Mouse (Mus musculus): Measurements from ENCODE around the gene Prkaa1. TPM values are rescaled to one million over a fixed set of nuclear protein-coding genes. Genes with fewer than 3 reads are reported as not detected.

The Prkaa1 gene
- polyA plus RNA-seq, 1 experiment from 2014 or later = 13.3 TPM

DNA sequence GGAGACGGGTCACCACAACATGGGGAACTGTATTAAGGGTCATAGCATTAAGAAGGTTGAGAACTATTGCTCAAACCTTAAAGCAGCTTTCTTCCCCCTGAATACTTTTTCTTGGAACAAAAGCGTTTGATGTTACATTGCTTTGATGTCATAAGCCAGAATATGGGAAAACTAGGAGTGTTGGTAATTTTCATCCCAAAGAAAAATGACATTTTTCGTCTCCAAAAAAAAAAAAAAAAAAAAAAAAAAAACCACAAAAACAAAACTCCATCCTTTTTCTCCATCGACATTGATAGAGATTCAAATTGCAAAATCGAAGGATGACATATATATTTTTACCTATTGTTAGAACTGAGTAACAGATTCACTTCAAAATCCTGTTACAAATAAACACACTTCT is 947 bp upstream of the Prkaa1 start:
- Histone ChIP-seq H3K4me1 (ENCODE audit: insufficient read depth, low read depth, low read length) (no peaks in the 10 kb centered on the region; the same call in 1 of the 2 replicates), H3K36me3 (ENCODE audit: insufficient read depth, low read length) (no peaks in the 10 kb centered on the region), H3K9ac (replicated peaks; ENCODE audit: low read depth) (no peak overlapping the region), H3K27ac (ENCODE audit: low read length) (no peak overlapping the region), H3K4me2 (replicated peaks; ENCODE audit: low read depth, low read length) (peak overlapping the region; percentile 81; the same call in 1 of the 2 replicates), H3K4me3 (ENCODE audit: low read depth, low read length) (peak overlapping the region; percentile 97; the same call in 1 of the 2 replicates), H3K27me3 (replicated peaks; ENCODE audit: insufficient read depth, low read length) (no peaks in the 10 kb centered on the region), H3K9me3 (ENCODE audit: low read length) (no peaks in the 10 kb centered on the region)
- DNase-seq (ENCODE audit: low spot score) (no peak), ATAC-seq (no peak)
- TF ChIP-seq CTCF (IDR thresholded peaks at IDR 0.05) (no peak), EP300 (IDR thresholded peaks at IDR 0.05) (no peak)
- WGBS = 54% methylated on average over 5 of the region's 5 CpGs

GRCm38 (mm10) chr15:5144021-5144778 is 539 bp downstream of the Prkaa1 start:
- Histone ChIP-seq H3K36me3 (ENCODE audit: insufficient read depth, low read length) (no peaks in the 10 kb centered on the region), H3K27me3 (replicated peaks; ENCODE audit: insufficient read depth, low read length) (no peaks in the 10 kb centered on the region), H3K4me2 (replicated peaks; ENCODE audit: low read depth, low read length) (peak overlapping the region; percentile 81), H3K9ac (replicated peaks; ENCODE audit: low read depth) (peak overlapping the region; percentile 75), H3K4me1 (ENCODE audit: insufficient read depth, low read depth, low read length) (no peaks in the 10 kb centered on the region; the same call in 1 of the 2 replicates), H3K9me3 (ENCODE audit: low read length) (no peaks in the 10 kb centered on the region), H3K27ac (ENCODE audit: low read length) (peak overlapping the region; percentile 78), H3K4me3 (ENCODE audit: low read depth, low read length) (peak overlapping the region; percentile 97)
- 2% methylated on average over 43 of the region's 61 CpGs for WGBS
- DNase-seq (ENCODE audit: low spot score) = peak; percentile 50
- TF ChIP-seq EP300 (IDR thresholded peaks at IDR 0.05) (no peak), CTCF (IDR thresholded peaks at IDR 0.05) (peak; percentile 48)
- peak; percentile 79 for ATAC-seq

- no peak for TF ChIP-seq EP300 (IDR thresholded peaks at IDR 0.05)
- no peak for TF ChIP-seq CTCF (IDR thresholded peaks at IDR 0.05)
- no peaks in the 10 kb centered on the region for H3K9me3 ChIP-seq (ENCODE audit: low read length)
- ATAC-seq (no peak), DNase-seq (ENCODE audit: low spot score) (no peak)
- H3K27ac ChIP-seq (ENCODE audit: low read length) = no peak overlapping the region
- 38% methylated on average over 9 of the region's 9 CpGs for WGBS
- H3K9ac ChIP-seq (replicated peaks; ENCODE audit: low read depth) = no peak overlapping the region
- H3K4me1 ChIP-seq (ENCODE audit: insufficient read depth, low read depth, low read length) = no peaks in the 10 kb centered on the region; the same call in 1 of the 2 replicates
- H3K4me3 ChIP-seq (ENCODE audit: low read depth, low read length) = no peak overlapping the region
- 0 out of 2 replicates have a peak overlapping the region, but pooled peaks have one; percentile 81 for H3K4me2 ChIP-seq (replicated peaks; ENCODE audit: low read depth, low read length)
- no peaks in the 10 kb centered on the region for H3K27me3 ChIP-seq (replicated peaks; ENCODE audit: insufficient read depth, low read length)
- no peaks in the 10 kb centered on the region for H3K36me3 ChIP-seq (ENCODE audit: insufficient read depth, low read length)
Measured at GRCm38 (mm10) chr15:5145196-5145945, 1.7 kb downstream of the Prkaa1 start.

- TF ChIP-seq CTCF (IDR thresholded peaks at IDR 0.05) (no peak), EP300 (IDR thresholded peaks at IDR 0.05) (no peak)
- Histone ChIP-seq H3K36me3 (ENCODE audit: insufficient read depth, low read length) (no peaks in the 10 kb centered on the region), H3K9me3 (ENCODE audit: low read length) (no peaks in the 10 kb centered on the region), H3K9ac (replicated peaks; ENCODE audit: low read depth) (no peak overlapping the region), H3K27me3 (replicated peaks; ENCODE audit: insufficient read depth, low read length) (no peaks in the 10 kb centered on the region), H3K27ac (ENCODE audit: low read length) (no peak overlapping the region), H3K4me2 (replicated peaks; ENCODE audit: low read depth, low read length) (no peak overlapping the region), H3K4me1 (ENCODE audit: insufficient read depth, low read depth, low read length) (no peaks in the 10 kb centered on the region; the same call in 1 of the 2 replicates), H3K4me3 (ENCODE audit: low read depth, low read length) (no peak overlapping the region)
- ATAC-seq (no peak), DNase-seq (ENCODE audit: low spot score) (no peak)
- 87% methylated on average over 4 of the region's 4 CpGs for WGBS
Measured at GRCm38 (mm10) chr15:5149187-5149586, 5.5 kb downstream of the Prkaa1 start.

DNA sequence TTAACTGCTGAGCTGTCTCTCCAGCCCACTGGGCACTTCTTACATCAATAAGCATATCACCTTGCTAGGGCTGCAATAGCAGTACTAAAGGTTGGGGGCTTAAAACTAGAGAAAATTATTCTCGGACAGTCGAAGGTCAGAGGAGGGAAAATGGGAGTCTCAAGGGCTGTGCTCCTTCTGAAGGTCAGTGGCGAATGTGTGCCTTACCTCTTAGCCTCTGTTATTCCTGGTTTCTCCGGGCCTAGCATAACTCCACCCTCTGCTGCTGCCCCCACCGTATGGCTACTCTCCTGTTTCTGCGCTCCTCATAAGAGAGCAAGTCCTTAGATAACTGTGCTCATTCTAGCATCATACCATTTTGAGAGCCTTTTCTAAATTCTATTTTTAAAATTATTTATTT is 8.5 kb downstream of the Prkaa1 start:
- no peak overlapping the region for H3K4me2 ChIP-seq (replicated peaks; ENCODE audit: low read depth, low read length)
- H3K27me3 ChIP-seq (replicated peaks; ENCODE audit: insufficient read depth, low read length) = no peaks in the 10 kb centered on the region
- ATAC-seq = no peak
- H3K9me3 ChIP-seq (ENCODE audit: low read length) = no peaks in the 10 kb centered on the region
- no peak overlapping the region for H3K4me3 ChIP-seq (ENCODE audit: low read depth, low read length)
- H3K36me3 ChIP-seq (ENCODE audit: insufficient read depth, low read length) = no peaks in the 10 kb centered on the region
- TF ChIP-seq EP300 (IDR thresholded peaks at IDR 0.05) = no peak
- TF ChIP-seq CTCF (IDR thresholded peaks at IDR 0.05) = no peak
- H3K9ac ChIP-seq (replicated peaks; ENCODE audit: low read depth) = no peak overlapping the region
- peaks cover 6% of the 10 kb centered on the region; the same call in 1 of the 2 replicates for H3K4me1 ChIP-seq (ENCODE audit: insufficient read depth, low read depth, low read length)
- 89% methylated on average over 6 of the region's 6 CpGs for whole genome bisulfite sequencing
- DNase-seq (ENCODE audit: low spot score) = no peak
- H3K27ac ChIP-seq (ENCODE audit: low read length) = no peak overlapping the region

DNA sequence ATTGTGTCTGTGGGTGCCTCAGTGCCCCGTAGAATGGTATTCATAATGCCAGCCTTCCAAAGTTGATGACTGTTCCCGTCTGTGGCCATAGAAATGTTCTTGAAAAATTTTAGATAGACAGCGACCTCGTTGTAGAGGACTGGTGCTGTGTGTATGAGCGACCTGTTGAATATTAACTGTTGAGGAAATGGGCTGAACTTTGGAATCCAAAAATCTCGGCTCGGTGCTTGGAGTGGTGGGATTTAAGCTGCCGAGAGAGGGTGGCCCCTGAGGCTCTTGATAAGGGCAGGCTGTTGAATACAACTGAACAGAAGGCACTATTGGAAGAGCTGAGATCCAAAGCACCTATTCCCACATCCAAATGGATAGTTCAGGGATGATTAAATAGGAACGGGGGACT is 11.0 kb downstream of the Prkaa1 start:
- Histone ChIP-seq H3K4me2 (replicated peaks; ENCODE audit: low read depth, low read length) (no peak overlapping the region), H3K27me3 (replicated peaks; ENCODE audit: insufficient read depth, low read length) (no peaks in the 10 kb centered on the region), H3K36me3 (ENCODE audit: insufficient read depth, low read length) (no peaks in the 10 kb centered on the region), H3K4me3 (ENCODE audit: low read depth, low read length) (no peak overlapping the region), H3K9me3 (ENCODE audit: low read length) (no peaks in the 10 kb centered on the region), H3K4me1 (ENCODE audit: insufficient read depth, low read depth, low read length) (peaks cover 6% of the 10 kb centered on the region; the same call in 1 of the 2 replicates), H3K27ac (ENCODE audit: low read length) (0 out of 2 replicates have a peak overlapping the region, but pooled peaks have one; percentile 14), H3K9ac (replicated peaks; ENCODE audit: low read depth) (no peak overlapping the region)
- DNase-seq (ENCODE audit: low spot score) = no peak
- no peak for ATAC-seq
- WGBS = 43% methylated on average over 9 of the region's 9 CpGs
- no peak for TF ChIP-seq EP300 (IDR thresholded peaks at IDR 0.05)
- TF ChIP-seq CTCF (IDR thresholded peaks at IDR 0.05) = no peak

All from lung, postnatal 0 days (tissue).